Mouse (Mus musculus) heart, embryonic 16.5 days (tissue): ENCODE results near the gene Hlcs. TPM values are rescaled to one million over a fixed set of nuclear protein-coding genes. Genes with fewer than 3 reads are reported as not detected.

ENCODE experiments used
- ATAC-seq: fragments of 200-750 bp; cut with Nextera tagmentation; replicated peaks from 2 replicates; pipeline ENCODE4 v1.8.0; 2017; ENCODE audit warnings: moderate number of reproducible peaks; ENCODE audit not compliant: insufficient read depth, low FRiP score; ENCODE audit errors: extremely low read depth
- H3K27ac ChIP-seq: fragments of 300-500 bp; sonication (generic); 2 replicates; pipeline ENCODE4 v1.5.1; 2014; ENCODE audit warnings: mild to moderate bottlenecking, low read length, control low read depth, moderate library complexity
- H3K27me3 ChIP-seq: fragments of 300-500 bp; sonication (generic); 2 replicates; pipeline ENCODE4 v1.6.1; 2014; ENCODE audit warnings: low read length, mixed read lengths; ENCODE audit not compliant: control insufficient read depth, insufficient read depth
- H3K36me3 ChIP-seq: fragments of 300-500 bp; sonication (generic); 2 replicates; pipeline ENCODE4 v1.6.1; 2014; ENCODE audit not compliant: control insufficient read depth, insufficient read depth
- H3K4me1 ChIP-seq: fragments of 300-500 bp; sonication (generic); 2 replicates; pipeline ENCODE4 v1.6.1; 2014; ENCODE audit warnings: low read length, mixed read lengths; ENCODE audit not compliant: control insufficient read depth, insufficient read depth
- H3K4me2 ChIP-seq: fragments of 300-500 bp; sonication (generic); 2 replicates; pipeline ENCODE4 v1.6.1; 2014; ENCODE audit warnings: low read depth, mild to moderate bottlenecking, control low read depth, low read length
- H3K4me3 ChIP-seq: fragments of 300-500 bp; sonication (generic); 2 replicates; pipeline ENCODE4 v1.5.1; 2014; ENCODE audit warnings: mild to moderate bottlenecking, control low read depth, low read length
- H3K9ac ChIP-seq: fragments of 300-500 bp; sonication (generic); 2 replicates; pipeline ENCODE4 v1.6.1; 2014; ENCODE audit warnings: low read length, control low read depth
- H3K9me3 ChIP-seq: fragments of 300-500 bp; sonication (generic); replicated peaks from 2 replicates; pipeline ENCODE4 v1.6.1; 2016; ENCODE audit warnings: low read length; ENCODE audit not compliant: control insufficient read depth
- WGBS: fragments of 180-500 bp; shearing (Covaris S2); extraction: QIAGEN DNeasy Blood & Tissue Kit; methylation state at CpG from one replicate; pipeline ENCODE4 v1.1.7; 2014; 5-methylcytosine and 5-hydroxymethylcytosine counted together
- polyA plus RNA-seq: library from polyadenylated mRNA; unstranded; fragments of >200 nt; fragmentation: Nextera tagmentation; extraction: Ambion mirVana; gene quantifications from 2 replicates; pipeline ENCODE4 v1.2.1, GENCODE M21; 2015

Gene Hlcs
- polyA plus RNA-seq, 1 experiment from 2014 or later, result 6.8 TPM

GRCm38 (mm10) chr16:94085603-94086285 lies 227.6 kb downstream of the Hlcs start:
- peak overlapping the region; percentile 74 for H3K4me2 ChIP-seq
- ATAC-seq, result no peak
- no peaks in the 10 kb centered on the region for H3K36me3 ChIP-seq
- H3K4me3 ChIP-seq, result peak overlapping the region; percentile 49
- H3K27me3 ChIP-seq, result peaks cover 85% of the 10 kb centered on the region
- H3K9ac ChIP-seq, result no peak overlapping the region
- H3K27ac ChIP-seq, result no peak overlapping the region
- 3% methylated on average over 57 of the region's 57 CpGs for WGBS
- H3K9me3 ChIP-seq, result no peaks in the 10 kb centered on the region
- peaks cover 13% of the 10 kb centered on the region for H3K4me1 ChIP-seq

- no peaks in the 10 kb centered on the region for H3K9me3 ChIP-seq
- H3K4me3 ChIP-seq, result peak within 1 kb of the TSS; percentile 49
- under 1% methylated on average over 88 of the region's 96 CpGs for WGBS
- peaks cover 85% of the 10 kb centered on the region for H3K27me3 ChIP-seq
- peak within 1 kb of the TSS; percentile 74 for H3K4me2 ChIP-seq
- peaks cover 13% of the 10 kb centered on the region for H3K4me1 ChIP-seq
- no peak within 1 kb of the TSS for H3K27ac ChIP-seq
- no peak within 1 kb of the TSS; the same call in 1 of the 2 replicates for H3K9ac ChIP-seq
- ATAC-seq, result no peak
- H3K36me3 ChIP-seq, result no peaks in the 10 kb centered on the region
Observed at GRCm38 (mm10) chr16:94084711-94085602, 228.4 kb downstream of the Hlcs start, which contains the start of gene Sim2. Gene Sim2, plus strand, starts transcription at chr16:94084931.

- Histone ChIP-seq H3K36me3 (no peaks in the 10 kb centered on the region), H3K4me3 (no peak overlapping the region)
- WGBS, result 1% methylated on average over 41 of the region's 41 CpGs
Observed at GRCm38 (mm10) chr16:94083848-94084525, 229.4 kb downstream of the Hlcs start.

GRCm38 (mm10) chr16:94082960-94083847 lies 230.2 kb downstream of the Hlcs start:
- 3% methylated on average over 46 of the region's 46 CpGs for WGBS
- Histone ChIP-seq H3K27ac (no peak overlapping the region), H3K4me3 (no peak overlapping the region), H3K4me1 (peaks cover 13% of the 10 kb centered on the region), H3K9ac (no peak overlapping the region), H3K9me3 (no peaks in the 10 kb centered on the region), H3K27me3 (peaks cover 82% of the 10 kb centered on the region), H3K4me2 (no peak overlapping the region), H3K36me3 (no peaks in the 10 kb centered on the region)
- ATAC-seq, result no peak

More at GRCm38 (mm10) chr16:94083848-94084525, 229.4 kb downstream of the Hlcs start:
- Histone ChIP-seq H3K9ac (no peak overlapping the region), H3K27ac (no peak overlapping the region), H3K4me1 (peaks cover 13% of the 10 kb centered on the region), H3K27me3 (peaks cover 82% of the 10 kb centered on the region), H3K4me2 (no peak overlapping the region), H3K9me3 (no peaks in the 10 kb centered on the region)
- no peak for ATAC-seq

GRCm38 (mm10) chr16:94081996-94082708 lies 231.2 kb downstream of the Hlcs start:
- H3K4me3 ChIP-seq, result no peak overlapping the region
- 16% methylated on average over 8 of the region's 8 CpGs for WGBS
- no peak overlapping the region for H3K9ac ChIP-seq
- no peaks in the 10 kb centered on the region for H3K9me3 ChIP-seq
- no peak overlapping the region for H3K4me2 ChIP-seq
- peaks cover 13% of the 10 kb centered on the region for H3K4me1 ChIP-seq
- ATAC-seq, result no peak
- H3K36me3 ChIP-seq, result no peaks in the 10 kb centered on the region
- H3K27me3 ChIP-seq, result peaks cover 87% of the 10 kb centered on the region
- H3K27ac ChIP-seq, result no peak overlapping the region

GRCm38 (mm10) chr16:94081596-94081995 lies 231.8 kb downstream of the Hlcs start:
- no peaks in the 10 kb centered on the region for H3K9me3 ChIP-seq
- H3K36me3 ChIP-seq, result no peaks in the 10 kb centered on the region
- no peak overlapping the region for H3K27ac ChIP-seq
- no peak overlapping the region for H3K9ac ChIP-seq
- H3K4me2 ChIP-seq, result no peak overlapping the region
- peaks cover 89% of the 10 kb centered on the region for H3K27me3 ChIP-seq
- no peak overlapping the region for H3K4me3 ChIP-seq
- H3K4me1 ChIP-seq, result peaks cover 13% of the 10 kb centered on the region
- no peak for ATAC-seq
- 16% methylated on average over 5 of the region's 5 CpGs for WGBS

- no peak for ATAC-seq
- peaks cover 90% of the 10 kb centered on the region for H3K27me3 ChIP-seq
- 8% methylated on average over 13 of the region's 13 CpGs for WGBS
- no peak overlapping the region for H3K9ac ChIP-seq
- no peaks in the 10 kb centered on the region for H3K36me3 ChIP-seq
- H3K4me2 ChIP-seq, result no peak overlapping the region
- no peak overlapping the region for H3K27ac ChIP-seq
- H3K9me3 ChIP-seq, result no peaks in the 10 kb centered on the region
- no peak overlapping the region for H3K4me3 ChIP-seq
- peaks cover 4% of the 10 kb centered on the region for H3K4me1 ChIP-seq
Observed at GRCm38 (mm10) chr16:94079856-94080555, 233.4 kb downstream of the Hlcs start.
